Mouse (Mus musculus): ENCODE results near the gene Kcnj11.

DNA sequence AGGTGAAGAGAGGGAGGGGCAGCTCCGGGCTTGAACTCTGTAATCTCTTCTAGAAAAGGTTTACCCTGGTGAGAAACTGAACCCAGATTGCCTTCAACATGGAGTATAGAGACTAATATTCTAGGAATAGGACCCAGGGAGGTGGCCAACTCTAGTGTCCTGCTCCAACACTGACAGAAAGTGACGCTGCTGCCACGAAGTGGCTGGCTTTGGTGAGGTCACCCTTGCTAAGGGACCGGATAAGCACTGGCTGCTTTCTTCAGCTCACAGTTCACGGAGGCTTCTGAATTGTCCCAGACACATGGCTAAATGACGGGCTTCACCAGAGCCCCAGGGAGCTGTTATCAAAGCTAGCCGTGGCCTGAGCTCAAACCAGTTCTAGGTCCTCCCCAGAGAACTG, 33.3 kb upstream of the Kcnj11 start:
- no peak for TF ChIP-seq CTCF (conservative IDR thresholded peaks at IDR 0.05; ENCODE audit: low read length)
- no peak for TF ChIP-seq POU5F1 (IDR thresholded peaks at IDR 0.05; ENCODE audit: borderline replicate concordance, low read length)
